Mouse (Mus musculus) left cerebral cortex, postnatal 36 days (tissue): ENCODE measurements around the gene Scaf1. TPM values are rescaled to one million over a fixed set of nuclear protein-coding genes. Genes with fewer than 3 reads are reported as not detected.

Experiments
- DNase-seq, 2 experiments: peaks; one replicate each; pipeline ENCODE4 v3.0.0; 2021 to 2022; ENCODE audit warnings: low spot score in 2 of 2, mixed read lengths in 1 of 2
- intact Hi-C: fragments of 180-260 bp; cut with DNase I; formaldehyde crosslinking; loops from one replicate; pipeline ENCODE4 v1.15.1; 2025
- total RNA-seq, 2 experiments: library from RNA; stranded (reverse); gene quantifications; 2 replicates each; pipeline ENCODE4 v1.2.3; 2021

Gene Scaf1
- total RNA-seq: 100 to 1,000 TPM; 174 to 177 TPM

DNA sequence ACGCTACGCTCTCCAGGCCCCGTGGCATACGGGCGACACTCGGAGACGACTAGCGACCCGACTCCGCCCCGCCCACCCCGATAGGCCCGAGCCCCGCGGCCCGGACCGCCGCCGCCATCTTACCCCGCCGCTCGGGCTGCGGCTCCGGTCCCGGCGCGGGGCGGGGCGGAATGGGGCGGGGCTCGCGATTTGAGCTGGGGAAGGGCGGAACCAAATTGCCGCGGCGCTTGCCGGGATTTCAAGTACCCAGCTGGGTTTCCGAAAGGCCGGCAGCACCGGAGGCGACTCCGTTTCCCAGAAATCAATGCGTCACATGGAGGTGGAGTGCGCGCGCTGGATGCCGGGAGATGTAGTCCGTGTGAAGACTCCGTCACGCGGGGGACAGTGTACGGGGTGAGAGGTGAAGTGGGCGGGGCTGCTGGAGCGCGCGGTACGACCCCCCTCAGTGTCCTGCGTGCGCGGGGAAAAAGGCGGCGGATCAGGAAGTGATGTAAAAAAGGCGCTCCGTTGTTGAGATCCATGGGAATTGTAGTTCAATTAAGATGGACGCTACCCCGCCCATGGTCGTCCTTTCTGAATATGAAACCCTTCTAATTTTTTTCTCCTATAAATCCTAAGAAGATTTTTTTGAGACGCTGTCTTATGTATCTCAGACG, at the start of gene Scaf1:
TSS of gene Scaf1 (minus strand) at position 407 of the 656 bp plus-strand sequence.
- intact Hi-C loops: loop anchor here (2.0 to 5.0 kb wide), 2 partner anchors 19 to 36 kb away; partner anchors contain the start of genes Irf3 and Prr12
- peak; percentile 99 to 100 for DNase-seq

DNA sequence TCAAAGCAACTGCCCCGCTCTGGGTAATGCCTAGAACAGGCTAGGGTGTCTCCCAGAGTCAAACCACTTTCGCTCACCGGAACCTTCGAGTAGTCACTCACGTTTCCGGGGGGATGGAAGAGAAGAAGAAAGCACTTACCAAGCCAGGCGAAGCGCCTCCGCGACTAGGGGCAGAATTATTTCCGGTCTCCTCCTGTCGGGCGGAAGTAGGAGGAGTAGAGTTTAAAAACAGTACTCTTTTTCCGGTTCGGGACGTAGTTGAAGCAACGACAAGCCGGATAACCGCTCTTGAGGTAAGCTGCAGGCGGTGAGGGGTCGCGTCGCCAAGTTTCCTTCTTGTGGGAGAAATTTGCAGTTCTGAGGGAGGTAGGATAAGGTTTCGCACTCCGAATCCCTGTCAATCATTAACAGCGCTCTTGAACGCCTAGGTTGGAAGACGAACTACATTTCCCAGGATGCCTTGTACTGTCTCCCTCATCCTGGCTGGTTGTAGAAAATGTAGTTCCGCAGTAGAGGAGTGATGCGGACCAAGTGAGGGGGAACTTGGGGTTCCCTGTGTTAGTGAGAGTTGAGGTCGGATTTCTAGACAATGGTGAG, 46.2 kb upstream of the Scaf1 start, which contains the start of the genes Nosip and Prrg2:
TSS of gene Nosip (plus strand) at position 191 of the 597 bp plus-strand sequence.
TSS of gene Prrg2 (minus strand) at position 439 of the 597 bp plus-strand sequence.
- peak; percentile 93 to 96 for DNase-seq
- intact Hi-C loops: no loop called here

DNA sequence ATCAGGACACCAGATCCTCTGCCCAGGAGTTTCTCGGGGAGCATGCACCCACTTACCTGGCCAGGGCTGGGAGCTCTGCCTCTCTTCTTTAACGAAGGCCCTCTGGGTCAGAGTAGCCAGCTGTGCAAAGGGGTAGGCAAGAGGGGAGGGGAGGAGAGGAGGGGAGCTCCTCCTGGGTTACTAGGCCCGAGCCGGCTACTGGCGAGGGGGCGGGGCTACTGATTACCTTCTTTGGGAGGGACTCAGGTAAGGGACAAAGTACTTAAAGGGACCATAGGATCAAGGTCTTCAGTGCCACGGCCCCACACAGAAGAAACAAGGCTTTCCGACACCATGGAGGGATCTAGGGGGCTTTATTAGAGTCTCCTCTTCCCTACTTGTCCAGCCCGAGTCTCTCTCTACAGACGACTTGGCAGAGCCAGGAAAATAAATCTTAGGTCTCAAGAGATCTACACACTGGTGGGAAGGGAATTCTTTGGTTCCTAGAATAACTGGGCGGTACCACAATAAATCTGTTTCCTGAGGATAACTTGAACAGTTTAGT, 45.4 kb upstream of the Scaf1 start:
- intact Hi-C loops: no loop called here
- DNase-seq: no peak

DNA sequence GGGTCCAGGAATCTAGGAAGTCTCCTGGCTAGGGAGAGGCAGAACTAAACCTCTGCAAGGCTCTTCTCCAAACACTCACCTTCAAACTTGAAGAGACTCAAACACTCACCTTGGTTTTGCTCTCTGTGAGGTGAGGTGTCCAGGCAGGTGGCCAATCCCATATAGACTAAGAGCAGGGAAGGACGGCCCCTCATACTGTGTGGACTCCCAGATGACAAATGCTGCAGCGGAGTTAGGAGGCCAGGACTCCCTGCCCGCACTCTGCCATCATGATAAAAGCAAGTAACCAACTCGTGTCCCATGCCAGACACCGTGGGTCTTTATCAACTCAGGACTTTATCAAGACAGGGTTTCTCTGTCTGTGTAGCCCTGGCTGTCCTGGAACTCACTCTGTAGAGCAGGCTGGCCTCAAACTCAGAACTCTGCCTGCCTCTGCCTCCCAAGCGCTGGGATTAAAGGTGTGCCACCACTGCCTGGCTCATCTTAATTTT, 44.5 kb upstream of the Scaf1 start:
- intact Hi-C loops: no loop called here
- DNase-seq: no peak

DNA sequence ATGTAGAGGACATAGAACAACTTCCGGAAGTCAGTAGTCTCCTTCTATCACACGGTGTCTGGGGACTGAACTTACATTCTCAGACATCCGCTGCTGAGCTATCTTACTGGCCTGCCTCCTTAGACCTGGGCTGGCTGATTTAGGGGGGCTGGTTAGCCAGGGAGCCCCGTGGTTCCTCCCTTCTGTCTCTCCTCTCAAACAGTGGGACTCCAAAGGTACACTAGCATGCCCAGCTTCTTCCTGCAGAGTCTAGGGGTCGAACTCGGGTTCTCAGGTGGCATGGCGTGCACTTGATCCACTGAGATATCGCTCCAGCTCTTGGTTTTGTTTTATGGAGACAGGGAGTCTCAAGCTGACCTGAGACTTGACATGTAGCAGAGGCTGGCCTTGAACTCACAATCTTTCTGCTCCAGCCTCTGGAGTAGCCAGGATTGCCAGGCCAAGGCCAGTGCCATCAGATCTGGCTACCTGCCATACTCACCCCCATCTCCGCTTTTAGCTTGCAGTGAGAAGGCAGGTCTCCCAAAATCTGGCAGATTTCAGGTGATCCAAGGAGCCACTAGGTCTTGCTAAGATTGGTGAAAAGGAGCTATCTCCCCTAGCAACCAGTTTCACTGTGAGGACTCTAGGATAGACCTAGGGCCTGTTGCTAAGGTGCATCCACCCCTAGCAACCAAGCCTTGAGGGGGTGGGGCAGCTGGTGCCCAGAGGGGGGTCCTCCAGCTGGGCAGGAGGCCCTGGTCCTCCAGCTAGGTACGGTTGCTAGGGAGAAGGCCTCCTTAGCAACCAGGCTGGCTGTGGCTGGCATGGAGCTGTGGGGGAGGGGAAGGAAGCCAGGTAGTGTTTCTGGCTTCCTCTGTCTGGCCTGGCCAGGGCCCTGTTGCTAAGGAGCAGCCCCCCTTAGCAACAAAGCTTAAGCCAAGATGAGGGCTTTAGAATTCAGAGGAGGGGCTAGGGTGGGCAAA, 42.7 kb upstream of the Scaf1 start:
- intact Hi-C loops: no loop called here

DNA sequence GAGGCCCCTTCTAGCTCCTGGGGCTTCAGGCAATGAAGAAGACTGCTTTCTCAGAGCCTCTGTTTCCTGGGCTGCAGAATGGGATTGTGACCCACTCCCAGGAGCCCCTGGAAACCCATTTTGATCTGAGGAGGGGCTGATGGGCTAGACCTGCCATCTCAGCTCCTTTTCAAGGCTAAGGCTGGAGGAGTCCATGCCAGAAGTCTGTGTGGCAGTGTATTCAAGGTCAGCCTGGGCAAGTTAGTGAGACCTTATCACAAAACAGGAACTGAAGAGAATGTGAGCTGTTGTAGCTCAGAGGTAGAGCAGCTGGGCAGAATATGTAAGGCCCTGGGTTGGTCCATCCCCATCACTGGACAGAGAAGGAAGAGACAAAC, 40.8 kb upstream of the Scaf1 start:
- DNase-seq: no peak
- intact Hi-C loops: no loop called here

More for the DNA sequence above, 42.7 kb upstream of the Scaf1 start:
- no peak for DNase-seq

DNA sequence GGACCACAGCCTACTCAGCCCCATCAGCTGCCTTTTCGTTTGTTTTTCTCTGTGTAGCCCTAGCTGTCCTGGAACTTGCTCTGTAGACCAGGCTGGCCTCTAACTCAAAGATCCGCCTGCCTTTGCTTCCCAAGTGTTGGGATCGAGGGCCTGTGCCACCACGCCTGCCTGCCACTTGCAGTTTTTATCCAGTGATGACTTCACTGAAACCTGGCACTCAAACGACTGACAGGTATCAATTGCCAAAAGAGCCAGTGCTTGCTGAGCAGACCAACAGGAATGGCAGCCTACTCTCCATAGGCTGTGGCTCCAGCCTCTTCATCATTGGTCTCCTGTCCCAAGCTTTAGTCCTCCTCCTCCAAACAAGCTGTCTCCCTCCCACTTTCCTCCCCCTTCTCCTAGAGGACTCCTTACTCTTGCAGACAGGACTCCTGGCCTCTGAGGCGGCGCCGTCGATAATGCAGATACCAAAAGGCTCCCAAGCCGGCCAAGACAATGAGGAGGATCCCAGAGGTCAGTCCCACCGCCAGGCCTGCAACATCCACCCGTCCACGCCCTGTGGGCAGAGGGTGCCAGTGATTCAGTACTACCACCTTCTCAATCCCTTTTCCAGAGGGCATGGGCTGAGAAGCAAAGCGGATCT, 40.3 kb upstream of the Scaf1 start:
- DNase-seq: no peak
- intact Hi-C loops: no loop called here

DNA sequence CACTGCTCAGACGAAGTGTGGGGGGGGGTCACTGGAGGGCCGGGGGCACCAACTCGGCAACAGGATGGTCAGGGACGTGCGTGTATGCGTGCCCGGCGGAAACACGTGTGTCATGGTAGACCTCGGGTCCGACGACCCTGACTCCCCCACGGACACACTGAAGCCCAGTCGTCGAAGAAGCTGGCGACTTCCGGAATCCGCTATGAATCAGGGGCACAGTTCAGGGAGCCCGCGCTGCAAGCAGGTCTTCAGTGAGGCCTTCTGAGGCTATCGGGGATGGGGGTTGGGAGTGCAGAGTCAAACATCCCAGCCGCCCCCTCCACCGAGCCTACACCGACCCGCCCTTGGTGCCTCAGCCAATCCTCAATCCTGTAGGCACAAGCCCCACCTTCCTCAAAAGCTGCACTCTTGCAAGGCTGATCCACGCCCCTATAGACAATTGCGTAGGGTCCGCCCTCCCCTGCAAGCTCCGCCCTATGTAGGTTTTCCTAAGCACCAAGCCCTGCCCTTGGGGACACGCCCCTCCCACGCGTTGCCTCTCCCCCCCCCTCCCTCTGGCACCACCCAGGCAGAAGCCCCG, 37.9 kb upstream of the Scaf1 start:
- intact Hi-C loops: loop anchor here (5.0 kb wide), 2 partner anchors 37 to 72 kb away; partner anchors contain the start of genes Rras and Scaf1
- peak; percentile 90 to 91 for DNase-seq

DNA sequence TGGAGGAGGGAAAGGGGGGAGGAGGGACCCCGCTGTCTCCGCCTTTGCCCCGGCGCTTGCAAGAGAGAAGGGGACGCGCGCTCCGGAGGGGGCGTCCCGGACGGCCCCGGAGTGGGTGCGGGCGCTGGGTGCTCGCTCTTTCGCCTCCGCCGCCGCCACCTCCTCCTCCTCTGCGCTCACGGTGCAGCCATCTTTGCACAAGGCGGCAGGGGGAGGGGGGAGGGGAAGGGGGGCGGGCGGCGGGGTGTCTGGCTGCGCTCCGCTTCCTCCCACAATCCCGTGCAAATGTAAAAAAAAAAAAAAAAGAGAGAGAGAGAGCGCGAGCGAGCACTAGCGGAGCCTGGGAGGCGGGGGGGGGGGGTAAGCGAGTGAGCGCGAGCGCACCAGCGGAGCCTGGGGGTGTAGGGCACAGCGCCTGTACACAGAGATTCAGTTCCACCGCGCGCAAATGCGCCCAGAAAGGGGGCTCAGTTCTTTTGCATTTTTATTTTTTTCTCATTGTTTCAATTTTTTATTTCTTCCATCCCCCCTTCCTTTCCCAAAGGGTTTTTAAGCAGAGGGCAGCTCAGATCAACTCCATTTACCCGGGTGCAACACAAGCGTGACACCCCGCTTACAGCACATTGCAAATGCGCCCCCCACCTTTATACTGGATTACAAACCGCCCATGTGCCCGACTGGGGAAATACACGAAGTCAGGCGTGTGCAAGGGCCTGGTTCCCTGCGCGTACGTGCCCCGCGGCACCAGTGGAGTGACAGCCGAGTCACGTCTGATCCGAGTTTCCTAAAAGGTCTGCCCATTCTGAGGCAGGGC, 37.2 kb upstream of the Scaf1 start:
- intact Hi-C loops: loop anchor here (5.0 kb wide), 2 partner anchors 36 to 71 kb away; partner anchors contain the start of genes Rras and Scaf1
- DNase-seq: peak; percentile 78 to 81

DNA sequence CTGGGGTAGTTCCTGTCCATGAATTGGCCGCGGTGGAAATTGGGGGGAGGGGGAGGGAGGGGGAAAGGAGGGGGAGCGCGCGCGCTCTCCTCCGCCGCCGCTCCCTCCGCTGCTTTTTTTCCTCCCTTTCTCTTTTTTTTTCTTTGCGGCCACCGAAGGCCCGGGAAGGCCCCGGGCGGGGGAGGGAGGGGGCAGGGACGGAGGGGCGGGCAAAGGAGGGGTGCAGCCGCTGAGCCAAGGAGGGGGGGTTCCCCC, 36.6 kb upstream of the Scaf1 start, which contains the start of gene Prr12:
TSS of gene Prr12 (minus strand) at position 20 of the 255 bp plus-strand sequence.
- no peak for DNase-seq

DNA sequence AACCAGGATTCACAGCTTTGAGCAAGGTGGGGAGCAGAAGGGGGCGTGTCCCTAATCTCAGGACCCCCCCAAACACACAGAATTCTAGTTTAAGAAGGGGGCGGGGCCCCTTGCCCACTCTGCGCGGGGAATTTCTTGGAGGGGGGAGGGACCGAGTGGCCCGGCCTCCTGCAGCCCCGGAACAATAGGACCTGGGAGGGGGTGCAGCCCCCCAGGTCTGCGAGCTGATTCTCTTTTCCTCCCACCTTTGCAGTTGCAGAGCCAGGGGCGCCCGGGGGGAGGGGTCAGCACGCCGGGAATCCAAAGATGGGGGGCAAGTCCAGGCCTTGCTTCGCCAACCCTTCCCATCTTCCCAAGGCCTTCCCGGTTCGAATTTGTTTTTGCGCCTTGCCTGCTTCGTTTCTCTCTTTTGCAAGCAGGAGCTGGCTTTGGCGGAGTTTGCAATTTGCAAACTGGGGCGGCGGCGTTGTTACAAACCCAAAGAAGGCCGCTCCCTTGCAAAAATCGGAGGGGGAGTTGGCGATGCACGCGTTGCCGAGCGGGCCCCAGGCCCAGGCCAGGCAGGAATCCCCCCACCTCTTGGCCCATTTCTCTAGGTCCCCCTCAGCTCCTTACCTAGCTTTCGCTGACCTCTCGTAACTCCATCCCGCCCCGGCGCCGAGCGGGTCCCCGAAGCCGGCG, 36.2 kb upstream of the Scaf1 start:
- intact Hi-C loops: loop anchor here (5.0 kb wide), 2 partner anchors 35 to 70 kb away; partner anchors contain the start of genes Rras and Scaf1
- DNase-seq: peak; percentile 55 to 62

More for the DNA sequence above, 36.6 kb upstream of the Scaf1 start, which contains the start of gene Prr12:
- intact Hi-C loops: loop anchor here (5.0 kb wide), 2 partner anchors 35 to 70 kb away; partner anchors contain the start of genes Rras and Scaf1

DNA sequence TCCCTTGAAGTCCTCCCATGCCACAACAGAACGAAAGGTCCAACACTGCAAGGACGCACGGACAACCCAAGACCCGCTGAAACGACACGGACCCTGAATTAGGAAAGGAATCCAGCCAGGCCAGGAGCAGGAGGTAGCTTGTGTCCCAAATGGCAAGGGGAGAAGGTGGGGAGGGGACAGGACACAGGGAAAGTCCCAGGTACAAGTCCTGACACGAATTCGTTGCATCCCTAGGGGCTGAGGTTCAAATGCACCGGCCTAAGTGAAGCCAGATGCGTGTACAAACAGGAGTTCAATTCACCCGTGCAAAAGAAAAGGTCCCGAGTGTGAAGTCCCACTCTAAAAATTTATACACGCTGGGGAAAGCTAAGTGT, 35.4 kb upstream of the Scaf1 start:
- no peak for DNase-seq
- intact Hi-C loops: loop anchor here (5.0 kb wide), 2 partner anchors 34 to 69 kb away; partner anchors contain the start of genes Rras and Scaf1

DNA sequence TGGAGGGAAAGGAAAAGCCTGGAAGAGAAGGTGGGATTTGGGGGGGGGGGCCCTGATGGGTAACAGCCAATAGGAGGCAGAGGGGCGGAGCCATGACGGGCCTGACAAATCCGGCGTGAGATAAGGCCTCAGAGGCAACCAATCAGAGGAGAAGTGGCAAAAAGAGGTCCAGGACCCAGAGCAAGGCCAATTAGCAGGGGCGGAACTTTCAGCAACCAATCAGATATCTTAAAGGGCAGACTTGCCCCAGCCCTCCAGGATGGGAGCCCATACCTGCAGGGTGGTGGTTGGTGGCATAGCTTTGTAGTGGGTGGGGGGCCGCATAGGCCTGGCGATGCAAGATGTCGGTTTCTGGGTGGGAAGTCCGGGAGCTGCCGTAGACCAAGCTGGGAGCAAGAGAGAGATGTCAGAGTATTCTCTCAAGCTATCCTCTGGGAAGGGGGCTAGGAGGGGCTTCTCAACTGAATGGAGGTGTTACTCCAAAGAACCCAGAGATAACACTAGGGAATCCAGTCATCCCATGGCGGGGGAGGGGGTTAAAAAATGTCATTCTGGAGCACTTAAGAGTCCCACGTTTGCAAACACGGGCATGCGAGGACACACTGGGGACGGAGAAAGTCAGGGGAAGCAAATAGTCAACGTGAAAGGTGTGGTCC, 34.9 kb upstream of the Scaf1 start:
- peak; percentile 56 to 62 for DNase-seq
- intact Hi-C loops: loop anchor here (5.0 kb wide), 2 partner anchors 34 to 69 kb away; partner anchors contain the start of genes Rras and Scaf1

DNA sequence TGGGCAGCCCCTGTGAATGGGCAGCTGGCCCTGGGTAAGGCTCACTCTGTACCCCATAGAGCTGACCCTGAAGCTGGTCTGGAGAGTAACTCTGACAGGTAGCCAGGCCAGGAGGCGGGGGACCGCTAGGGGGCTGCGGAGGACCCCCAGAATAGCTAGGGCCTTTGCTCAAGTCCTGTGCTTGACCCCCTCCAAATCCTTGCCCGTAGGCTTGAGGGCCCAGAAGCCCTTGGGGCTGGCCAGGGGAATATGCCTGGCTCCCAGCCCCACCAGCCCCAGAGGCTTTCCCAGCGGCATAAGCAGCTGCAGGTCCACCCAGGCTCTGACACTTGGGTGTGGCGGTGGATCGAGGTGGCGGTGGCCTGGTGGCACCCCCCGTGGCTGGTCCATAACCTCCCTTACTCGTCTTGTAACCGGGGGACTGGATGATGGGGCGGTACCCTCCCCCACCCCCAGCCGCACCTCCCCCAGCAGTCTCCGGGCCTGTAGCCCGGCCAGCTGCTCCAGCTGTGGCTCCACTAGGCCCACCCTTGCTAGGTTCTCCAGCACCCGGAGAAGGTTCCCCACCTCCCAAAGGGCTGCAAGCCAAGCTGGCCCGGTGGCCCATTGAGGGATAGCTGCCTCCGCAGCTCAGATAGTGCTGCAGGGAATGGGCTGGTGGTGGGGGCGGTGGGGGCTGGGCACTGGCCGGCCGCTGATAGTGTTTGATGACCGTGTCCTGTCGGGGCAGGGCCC, 32.9 kb upstream of the Scaf1 start:
- DNase-seq: no peak

DNA sequence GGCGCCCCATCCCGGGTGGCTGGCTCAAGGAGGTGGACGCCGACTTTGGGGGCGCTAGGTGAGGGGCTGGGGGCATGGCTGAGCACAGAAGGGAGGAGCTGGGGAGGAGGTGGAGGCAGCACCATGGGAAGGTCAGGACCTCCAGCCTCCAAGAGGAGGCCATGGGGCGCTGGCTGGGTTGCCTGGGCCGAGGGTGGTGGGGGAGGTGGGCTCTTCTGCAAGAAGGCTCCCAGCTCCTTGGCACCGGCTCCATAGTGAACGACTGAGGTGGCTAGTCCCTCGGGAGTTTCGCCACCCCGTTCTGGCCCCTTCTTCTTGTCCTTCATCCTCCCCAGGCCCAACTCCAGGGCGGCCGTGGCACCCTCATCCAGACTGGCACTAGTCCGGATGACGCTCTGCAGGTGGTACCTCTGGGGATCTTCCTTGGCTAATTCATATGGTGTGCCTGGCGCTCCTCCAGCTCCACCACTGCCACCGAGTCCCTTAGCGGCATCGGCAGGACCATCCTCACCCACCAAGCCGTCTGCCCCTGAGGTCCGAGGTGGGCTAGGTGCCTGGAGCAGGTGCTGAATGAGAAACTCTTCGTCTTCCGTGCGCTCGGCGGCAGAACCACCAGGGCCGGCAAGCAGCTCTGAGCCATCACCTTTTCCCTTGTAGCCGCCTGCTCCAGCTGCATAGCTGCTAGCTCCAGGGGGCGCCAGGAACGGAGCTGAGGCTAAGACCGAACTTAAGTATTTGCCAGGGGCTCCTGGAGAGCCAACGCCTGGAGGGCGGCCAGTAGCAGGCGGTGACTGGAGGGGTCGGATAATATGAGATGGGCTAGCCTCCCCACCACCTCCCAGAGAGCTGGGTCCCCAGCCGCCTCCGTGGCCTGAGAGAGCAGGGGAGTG, 32.1 kb upstream of the Scaf1 start:
- intact Hi-C loops: no loop called here
- DNase-seq: no peak

More for the DNA sequence above, 32.9 kb upstream of the Scaf1 start:
- intact Hi-C loops: no loop called here
